Mouse (Mus musculus) left cerebral cortex, adult 8-10 months (tissue): Measurements from ENCODE around the gene Stim2. TPM values are rescaled to one million over a fixed set of nuclear protein-coding genes. Genes with fewer than 3 reads are reported as not detected.

Experiments used
- DNase-seq, 2 experiments: peaks; one replicate each; pipeline ENCODE4 v3.0.0; 2022; ENCODE audit warnings: low spot score in 2 of 2
- total RNA-seq, 4 experiments: library from RNA; stranded (reverse); gene quantifications; 2 replicates each; pipeline ENCODE4 v1.2.4; 2022

The Stim2 gene
- total RNA-seq, 4 experiments from 2014 or later: 73.6 to 84.1 (median 77.8) TPM

- DNase-seq: no peak
Observed at GRCm38 (mm10) chr5:54116538-54116937, 118.2 kb downstream of the Stim2 start.

DNA sequence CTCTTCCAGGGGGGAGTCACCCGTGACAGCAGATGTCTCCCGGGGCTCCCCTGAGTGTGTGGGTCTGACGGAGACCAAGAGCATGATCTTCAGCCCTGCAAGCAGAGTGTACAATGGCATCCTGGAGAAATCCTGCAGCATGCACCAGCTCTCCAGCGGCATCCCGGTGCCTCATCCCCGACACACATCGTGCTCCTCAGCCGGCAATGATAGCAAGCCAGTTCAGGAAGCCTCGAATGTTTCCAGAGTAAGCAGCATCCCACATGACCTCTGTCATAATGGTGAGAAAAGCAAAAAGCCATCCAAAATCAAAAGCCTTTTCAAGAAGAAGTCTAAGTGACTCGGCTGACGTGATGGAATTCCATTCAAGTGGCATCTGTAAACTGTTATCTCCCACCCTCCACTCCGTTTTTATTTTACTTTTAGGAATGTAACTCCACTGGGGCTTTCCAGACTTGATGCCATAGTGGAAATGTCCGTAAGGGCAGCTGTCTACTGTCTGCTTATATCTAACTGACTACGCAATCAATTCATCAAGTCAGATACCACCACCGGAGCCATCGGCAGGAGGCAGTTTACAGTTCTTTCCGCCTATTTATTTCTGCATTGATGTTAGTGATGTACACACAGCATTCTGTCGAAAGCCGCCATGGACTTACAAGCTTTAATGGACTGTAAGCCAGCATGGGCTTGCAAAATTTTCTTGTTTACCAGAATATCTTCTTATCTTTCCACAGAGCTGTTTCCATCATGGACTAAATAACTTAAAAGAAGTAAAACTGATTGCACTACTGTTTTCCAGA, 120.3 kb downstream of the Stim2 start:
- no peak for DNase-seq

GRCm38 (mm10) chr5:54148091-54148795, 149.9 kb downstream of the Stim2 start:
- DNase-seq: no peak

DNA sequence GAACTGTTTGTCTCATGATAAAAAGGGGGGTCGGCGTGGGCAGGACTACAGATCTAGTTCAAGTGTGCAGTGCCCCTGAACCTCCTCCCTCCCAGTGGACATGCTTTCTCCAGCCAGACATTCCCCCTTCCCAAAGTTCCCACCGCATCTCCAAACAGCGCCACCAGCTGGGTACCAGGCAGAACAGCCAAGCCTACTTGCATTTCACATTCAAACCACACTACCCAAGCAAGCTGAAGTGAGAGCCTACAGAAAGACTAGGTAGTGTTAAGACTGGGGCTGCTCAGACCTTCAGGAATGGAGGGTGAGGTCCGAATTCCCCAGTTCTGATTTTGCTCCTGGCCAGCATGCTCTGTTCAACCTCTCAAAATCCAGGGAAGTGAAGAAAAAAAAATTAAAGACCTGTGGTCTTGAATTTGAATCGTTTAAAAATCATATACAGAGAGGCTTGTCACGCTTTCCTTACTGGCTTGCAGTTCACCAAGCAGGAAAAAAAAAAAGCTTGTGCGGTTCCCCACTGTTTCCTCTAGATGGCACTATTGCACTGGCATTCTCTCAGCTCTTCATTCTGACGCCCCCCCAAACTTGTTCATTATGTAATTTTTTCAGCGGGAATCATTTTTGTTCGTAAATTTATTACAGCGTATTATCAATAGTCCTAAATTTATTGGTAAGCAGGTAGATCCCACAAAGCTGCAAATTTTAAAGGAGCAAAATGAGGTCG, 156.4 kb downstream of the Stim2 start:
- DNase-seq: no peak

DNA sequence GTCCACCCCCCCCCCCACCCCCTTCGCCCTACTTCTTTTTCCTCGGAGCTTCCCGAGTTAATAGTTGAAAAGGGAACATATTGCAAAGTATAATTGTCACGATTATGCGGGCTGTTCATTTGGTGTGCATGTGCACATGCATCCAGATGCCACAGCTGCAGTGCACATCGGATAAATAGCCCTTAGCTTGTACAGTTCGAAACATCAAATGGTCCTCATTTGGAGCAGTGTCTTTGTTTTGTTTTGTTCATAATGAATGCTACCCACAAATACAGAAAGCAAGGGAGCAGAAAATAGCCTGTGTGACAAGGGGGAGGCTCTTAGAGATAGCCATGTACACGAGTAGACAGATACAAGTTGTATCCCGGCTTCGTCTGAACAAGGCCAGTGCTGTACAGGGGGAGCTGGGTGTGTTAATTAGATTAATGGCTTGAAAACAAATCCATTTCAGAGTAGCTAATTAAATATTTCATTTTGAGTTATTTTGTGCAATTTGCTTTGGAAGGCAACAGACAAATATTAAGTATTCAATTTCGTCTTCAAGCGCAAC, 157.0 kb downstream of the Stim2 start:
- no peak for DNase-seq

DNA sequence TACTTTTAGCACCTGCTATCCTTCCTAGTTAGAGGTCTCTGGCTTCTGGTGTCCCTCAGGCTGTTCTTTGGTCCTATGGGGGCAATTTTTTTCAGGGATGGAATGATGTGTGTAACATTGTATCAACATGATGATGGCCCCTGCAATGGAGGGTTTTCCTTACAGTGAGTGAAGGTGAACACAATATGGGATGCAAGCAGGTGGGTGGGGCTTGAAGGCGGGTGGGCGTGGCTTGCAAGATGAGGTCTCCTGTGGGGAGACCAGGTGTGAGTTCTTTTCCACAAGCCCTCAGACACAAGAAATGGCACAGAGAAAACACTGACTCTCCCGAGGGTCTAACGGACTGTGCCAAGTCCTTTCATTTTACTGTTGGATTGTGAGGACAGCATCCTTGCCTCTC, 157.6 kb downstream of the Stim2 start:
- DNase-seq: no peak

GRCm38 (mm10) chr5:54156944-54157527, 158.7 kb downstream of the Stim2 start:
- no peak for DNase-seq

DNA sequence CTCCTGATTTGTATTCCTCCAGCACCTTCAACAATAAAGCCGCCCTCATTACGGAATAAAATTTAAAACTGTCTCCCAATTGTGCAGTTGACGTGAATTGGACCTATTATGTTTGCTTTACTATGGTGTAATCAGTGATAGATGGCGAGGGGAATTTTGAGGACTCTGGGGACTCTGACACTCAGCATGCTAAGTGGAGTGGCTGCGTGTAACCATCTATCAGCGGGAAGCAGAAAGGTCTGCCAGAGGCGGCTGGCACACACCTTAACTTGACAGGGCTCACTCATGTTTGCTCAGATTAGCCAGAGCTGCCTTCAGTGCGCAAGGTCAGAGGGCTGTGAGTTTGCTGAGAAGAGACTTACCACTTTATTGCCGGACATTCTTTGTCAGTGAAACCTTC, 159.9 kb downstream of the Stim2 start:
- DNase-seq: no peak

- DNase-seq: no peak
Observed at GRCm38 (mm10) chr5:54159156-54159793, 161.0 kb downstream of the Stim2 start.

DNA sequence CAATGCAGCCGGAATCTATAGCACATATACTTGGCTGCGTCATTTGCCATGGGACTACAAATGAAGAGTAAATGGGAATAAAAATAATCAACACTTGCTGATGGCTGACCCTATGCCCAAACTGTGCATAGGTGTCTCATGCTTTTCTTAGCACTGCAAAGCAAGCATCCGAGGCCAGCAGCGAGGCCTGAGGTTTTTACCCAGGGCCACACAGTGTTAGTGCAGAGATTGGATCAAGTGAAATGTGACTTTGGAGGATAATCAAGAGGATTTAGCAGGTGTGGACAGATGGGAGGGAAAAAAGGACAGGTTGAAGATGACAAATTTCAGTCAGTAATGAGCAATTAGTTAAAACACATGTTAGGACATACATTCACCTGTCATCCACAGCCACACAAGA, 162.3 kb downstream of the Stim2 start:
- no peak for DNase-seq

- DNase-seq: no peak
Observed at GRCm38 (mm10) chr5:54163890-54164289, 165.6 kb downstream of the Stim2 start.

Other genes starting within 250 kb of the Stim2 start
- 10 to 100 TPM; 42.6 to 57.3 (median 48.4) TPM for gene Tbc1d19, start 188.9 kb upstream of the Stim2 start, total RNA-seq